Mouse (Mus musculus) CH12.LX (cell line): Measurements from ENCODE around the gene Vrk3.

Experiments used
- CTCF ChIP-seq, 2 experiments: IDR thresholded peaks in 1 of 2; conservative IDR thresholded peaks in 1 of 2; 2 replicates each; pipeline ENCODE4 v1.5.1; 2011 to 2012; ENCODE audit warnings: low read depth in 2 of 2, low read length in 2 of 2, improper control_type of control experiment in 1 of 2, inconsistent platforms in 1 of 2, mild to moderate bottlenecking in 1 of 2, moderate library complexity in 1 of 2
- ELF1 ChIP-seq: IDR thresholded peaks from 2 replicates; pipeline ENCODE4 v1.6.1; 2014; ENCODE audit warnings: low read depth, mild to moderate bottlenecking, inconsistent platforms, low read length, improper control_type of control experiment
- HCFC1 ChIP-seq: IDR thresholded peaks from 2 replicates; pipeline ENCODE4 v1.6.1; 2012; ENCODE audit warnings: low read depth, mild to moderate bottlenecking, inconsistent platforms, low read length, improper control_type of control experiment
- POLR2A ChIP-seq: IDR thresholded peaks from 2 replicates; pipeline ENCODE4 v1.6.1; 2011; ENCODE audit warnings: low read depth, mild to moderate bottlenecking, improper control_type of control experiment, low read length
- RAD21 ChIP-seq: IDR thresholded peaks from 2 replicates; pipeline ENCODE4 v1.6.1; 2011; ENCODE audit warnings: low read depth, mild to moderate bottlenecking, low read length, improper control_type of control experiment, moderate library complexity
- RCOR1 ChIP-seq: conservative IDR thresholded peaks from 2 replicates; pipeline ENCODE4 v1.6.1; 2012; ENCODE audit warnings: low read depth, mild to moderate bottlenecking, inconsistent platforms, low read length, improper control_type of control experiment
- SIN3A ChIP-seq: IDR thresholded peaks from 2 replicates; pipeline ENCODE4 v1.6.1; 2012; ENCODE audit warnings: low read length, improper control_type of control experiment, inconsistent platforms
- TBP ChIP-seq: conservative IDR thresholded peaks from 2 replicates; pipeline ENCODE4 v1.6.1; 2011; ENCODE audit warnings: low read depth, low read length, improper control_type of control experiment
- ZKSCAN1 ChIP-seq: IDR thresholded peaks from 2 replicates; pipeline ENCODE4 v1.6.1; 2012; ENCODE audit warnings: low read depth, inconsistent platforms, low read length, improper control_type of control experiment, borderline replicate concordance

DNA sequence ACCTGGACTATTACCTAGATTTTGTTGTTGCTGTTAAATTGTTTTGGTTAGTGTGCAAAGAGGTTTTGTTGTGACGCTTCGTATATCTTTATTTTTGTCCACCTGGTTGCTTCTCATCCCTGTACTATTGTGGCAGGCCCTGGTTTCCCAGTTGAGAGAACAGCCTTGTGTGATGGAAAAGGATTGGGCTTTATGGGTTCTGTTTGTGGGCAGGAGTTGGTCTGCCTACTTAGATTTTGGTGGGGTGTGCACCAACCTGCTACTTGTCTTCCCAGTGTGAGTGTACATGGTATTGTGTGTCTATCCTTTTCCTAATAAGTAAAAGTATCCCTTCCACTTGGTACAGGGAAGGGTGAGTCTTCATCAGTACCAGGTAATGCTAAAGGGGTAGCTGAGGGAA is 71.2 kb downstream of the Vrk3 start:
- TF ChIP-seq TBP (no peak), POLR2A (no peak), SIN3A (no peak), ZKSCAN1 (no peak), RAD21 (no peak), CTCF (conservative IDR thresholded peaks at IDR 0.05 in 1 of 2, IDR thresholded peaks at IDR 0.05 in 1 of 2; ENCODE audit: low read depth in 2 of 2, low read length in 2 of 2) (no peak), RCOR1 (no peak), ELF1 (no peak), HCFC1 (no peak)
